Mouse (Mus musculus): Measurements from ENCODE around the gene Lrrn4. TPM values are rescaled to one million over a fixed set of nuclear protein-coding genes. Genes with fewer than 3 reads are reported as not detected.
A peak's percentile ranks its signal among the peaks of the same experiment; 100 is the strongest.

Gene Lrrn4
- polyA plus RNA-seq, 1 experiment from 2014 or later = 1.1 TPM

GRCm38 (mm10) chr2:132901636-132902035 lies 20.9 kb upstream of the Lrrn4 start:
- 58% methylated on average over 4 of the region's 4 CpGs for WGBS (ENCODE audit: insufficient replicate concordance)
- no peak for DNase-seq
- ATAC-seq (ENCODE audit: low read depth) = no peak
- H3K27me3 ChIP-seq = no peaks in the 10 kb centered on the region
- H3K27ac ChIP-seq = no peak overlapping the region
- H3K4me3 ChIP-seq (replicated peaks) = no peak overlapping the region
- H3K9me3 ChIP-seq (replicated peaks) = no peaks in the 10 kb centered on the region
- no peak overlapping the region for H3K9ac ChIP-seq
- H3K4me2 ChIP-seq = no peak overlapping the region
- H3K36me3 ChIP-seq = no peaks in the 10 kb centered on the region
- no peaks in the 10 kb centered on the region for H3K4me1 ChIP-seq (replicated peaks)

- no peaks in the 10 kb centered on the region for H3K27me3 ChIP-seq
- no peak overlapping the region for H3K4me2 ChIP-seq
- H3K36me3 ChIP-seq = no peaks in the 10 kb centered on the region
- H3K9me3 ChIP-seq (replicated peaks) = no peaks in the 10 kb centered on the region
- no peak overlapping the region for H3K9ac ChIP-seq
- H3K4me3 ChIP-seq (replicated peaks) = no peak overlapping the region
- DNase-seq = no peak
- no peaks in the 10 kb centered on the region for H3K4me1 ChIP-seq (replicated peaks)
- ATAC-seq (ENCODE audit: low read depth) = no peak
- no peak overlapping the region for H3K27ac ChIP-seq
- WGBS (ENCODE audit: insufficient replicate concordance) = 53% methylated on average over 1 of the region's 1 CpGs
These were observed 19.9 kb upstream of the Lrrn4 start for GRCm38 (mm10) chr2:132900596-132900995.

GRCm38 (mm10) chr2:132898211-132898610 lies 17.5 kb upstream of the Lrrn4 start:
- no peak overlapping the region for H3K9ac ChIP-seq
- no peak overlapping the region for H3K27ac ChIP-seq
- H3K4me1 ChIP-seq (replicated peaks) = no peaks in the 10 kb centered on the region
- ATAC-seq (ENCODE audit: low read depth) (no peak), DNase-seq (no peak)
- no peaks in the 10 kb centered on the region for H3K27me3 ChIP-seq
- H3K36me3 ChIP-seq = no peaks in the 10 kb centered on the region
- WGBS (ENCODE audit: insufficient replicate concordance) = 29% methylated on average over 1 of the region's 1 CpGs
- H3K4me2 ChIP-seq = no peak overlapping the region
- no peaks in the 10 kb centered on the region for H3K9me3 ChIP-seq (replicated peaks)
- no peak overlapping the region for H3K4me3 ChIP-seq (replicated peaks)

GRCm38 (mm10) chr2:132893826-132894225 lies 13.1 kb upstream of the Lrrn4 start:
- Histone ChIP-seq H3K4me1 (replicated peaks) (no peaks in the 10 kb centered on the region), H3K4me2 (no peak overlapping the region), H3K9me3 (replicated peaks) (no peaks in the 10 kb centered on the region), H3K4me3 (replicated peaks) (no peak overlapping the region), H3K9ac (no peak overlapping the region), H3K27ac (no peak overlapping the region), H3K36me3 (no peaks in the 10 kb centered on the region), H3K27me3 (no peaks in the 10 kb centered on the region)
- WGBS (ENCODE audit: insufficient replicate concordance) = 68% methylated on average over 5 of the region's 5 CpGs
- ATAC-seq (ENCODE audit: low read depth) (no peak), DNase-seq (no peak)

GRCm38 (mm10) chr2:132885312-132885711 lies 4.6 kb upstream of the Lrrn4 start:
- no peak for ATAC-seq (ENCODE audit: low read depth)
- H3K27ac ChIP-seq = no peak overlapping the region
- no peak for DNase-seq
- 73% methylated on average over 7 of the region's 7 CpGs for WGBS (ENCODE audit: insufficient replicate concordance)
- H3K4me3 ChIP-seq (replicated peaks) = no peak overlapping the region
- 0 out of 2 replicates have a peak, but pooled peaks cover 3% of the 10 kb centered on the region for H3K4me1 ChIP-seq (replicated peaks)
- H3K9me3 ChIP-seq (replicated peaks) = no peaks in the 10 kb centered on the region
- H3K36me3 ChIP-seq = no peaks in the 10 kb centered on the region
- no peak overlapping the region for H3K4me2 ChIP-seq
- H3K27me3 ChIP-seq = peaks cover 17% of the 10 kb centered on the region
- H3K9ac ChIP-seq = no peak overlapping the region

GRCm38 (mm10) chr2:132884303-132884967 lies 3.7 kb upstream of the Lrrn4 start:
- Histone ChIP-seq H3K27me3 (peaks cover 26% of the 10 kb centered on the region), H3K4me3 (replicated peaks) (no peak overlapping the region), H3K9ac (no peak overlapping the region), H3K27ac (no peak overlapping the region), H3K4me1 (replicated peaks) (peaks cover 5% of the 10 kb centered on the region; the same call in 1 of the 2 replicates), H3K4me2 (no peak overlapping the region), H3K36me3 (no peaks in the 10 kb centered on the region), H3K9me3 (replicated peaks) (no peaks in the 10 kb centered on the region)
- 54% methylated on average over 8 of the region's 8 CpGs for WGBS (ENCODE audit: insufficient replicate concordance)
- DNase-seq = no peak
- ATAC-seq (ENCODE audit: low read depth) = no peak

GRCm38 (mm10) chr2:132879261-132880044 lies 1.2 kb downstream of the Lrrn4 start:
- Histone ChIP-seq H3K36me3 (no peaks in the 10 kb centered on the region), H3K4me2 (peak overlapping the region; percentile 64), H3K4me3 (replicated peaks) (peak overlapping the region; percentile 41), H3K9me3 (replicated peaks) (no peaks in the 10 kb centered on the region), H3K27ac (no peak overlapping the region; the same call in 1 of the 2 replicates), H3K9ac (no peak overlapping the region), H3K27me3 (peaks cover 58% of the 10 kb centered on the region), H3K4me1 (replicated peaks) (peaks cover 10% of the 10 kb centered on the region)
- under 1% methylated on average over 58 of the region's 58 CpGs for WGBS (ENCODE audit: insufficient replicate concordance)
- no peak for DNase-seq
- ATAC-seq (ENCODE audit: low read depth) = peak; percentile 45

- peaks cover 58% of the 10 kb centered on the region for H3K27me3 ChIP-seq
- DNase-seq (no peak), ATAC-seq (ENCODE audit: low read depth) (no peak)
- no peak overlapping the region for H3K27ac ChIP-seq
- no peaks in the 10 kb centered on the region for H3K36me3 ChIP-seq
- peaks cover 10% of the 10 kb centered on the region for H3K4me1 ChIP-seq (replicated peaks)
- H3K4me2 ChIP-seq = no peak overlapping the region
- no peak overlapping the region for H3K4me3 ChIP-seq (replicated peaks)
- no peaks in the 10 kb centered on the region for H3K9me3 ChIP-seq (replicated peaks)
- WGBS (ENCODE audit: insufficient replicate concordance) = 32% methylated on average over 1 of the region's 1 CpGs
- no peak overlapping the region for H3K9ac ChIP-seq
These were observed 3.7 kb downstream of the Lrrn4 start for GRCm38 (mm10) chr2:132876991-132877390.

GRCm38 (mm10) chr2:132873657-132874326 lies 6.9 kb downstream of the Lrrn4 start:
- Histone ChIP-seq H3K27ac (no peak overlapping the region), H3K36me3 (no peaks in the 10 kb centered on the region), H3K4me3 (replicated peaks) (no peak overlapping the region), H3K27me3 (peaks cover 26% of the 10 kb centered on the region), H3K9me3 (replicated peaks) (no peaks in the 10 kb centered on the region), H3K4me2 (no peak overlapping the region), H3K9ac (no peak overlapping the region), H3K4me1 (replicated peaks) (no peaks in the 10 kb centered on the region)
- ATAC-seq (ENCODE audit: low read depth) = no peak
- no peak for DNase-seq
- WGBS (ENCODE audit: insufficient replicate concordance) = 59% methylated on average over 10 of the region's 10 CpGs

- no peak for DNase-seq
- 52% methylated on average over 3 of the region's 3 CpGs for WGBS (ENCODE audit: insufficient replicate concordance)
- no peak overlapping the region for H3K9ac ChIP-seq
These were observed 9.0 kb downstream of the Lrrn4 start for GRCm38 (mm10) chr2:132871663-132872062.

GRCm38 (mm10) chr2:132870286-132870685 lies 10.4 kb downstream of the Lrrn4 start:
- Histone ChIP-seq H3K27me3 (no peaks in the 10 kb centered on the region), H3K9me3 (replicated peaks) (no peaks in the 10 kb centered on the region), H3K36me3 (peaks cover 11% of the 10 kb centered on the region), H3K4me1 (replicated peaks) (no peaks in the 10 kb centered on the region), H3K4me3 (replicated peaks) (no peak overlapping the region), H3K4me2 (no peak overlapping the region), H3K27ac (no peak overlapping the region), H3K9ac (no peak overlapping the region)
- ATAC-seq (ENCODE audit: low read depth) = no peak
- DNase-seq = no peak
- WGBS (ENCODE audit: insufficient replicate concordance) = 67% methylated on average over 4 of the region's 4 CpGs

More at GRCm38 (mm10) chr2:132871663-132872062, 9.0 kb downstream of the Lrrn4 start:
- no peaks in the 10 kb centered on the region for H3K9me3 ChIP-seq (replicated peaks)
- H3K4me3 ChIP-seq (replicated peaks) = no peak overlapping the region
- peaks cover 5% of the 10 kb centered on the region; the same call in 1 of the 2 replicates for H3K36me3 ChIP-seq
- no peaks in the 10 kb centered on the region for H3K4me1 ChIP-seq (replicated peaks)
- 0 out of 2 replicates have a peak, but pooled peaks cover 5% of the 10 kb centered on the region for H3K27me3 ChIP-seq
- no peak overlapping the region for H3K4me2 ChIP-seq
- no peak for ATAC-seq (ENCODE audit: low read depth)
- H3K27ac ChIP-seq = no peak overlapping the region
